Mouse (Mus musculus) limb, embryonic 12.5 days (tissue): ENCODE measurements around the gene Fbln7. TPM values are rescaled to one million over a fixed set of nuclear protein-coding genes. Genes with fewer than 3 reads are reported as not detected.
A peak's percentile ranks its signal among the peaks of the same experiment; 100 is the strongest.

Experiments
- ATAC-seq: fragments of 200-750 bp; cut with Nextera tagmentation; 2 replicates; pipeline ENCODE4 v1.8.0; 2017; ENCODE audit warnings: low read depth, moderate TSS enrichment; ENCODE audit not compliant: insufficient number of reproducible peaks, insufficient read depth, low FRiP score, low TSS enrichment
- H3K27ac ChIP-seq: fragments of 300-500 bp; sonication (generic); 2 replicates; pipeline ENCODE4 v1.5.1; 2016; ENCODE audit warnings: mild to moderate bottlenecking, moderate library complexity
- H3K27me3 ChIP-seq: fragments of 300-500 bp; sonication (generic); 2 replicates; pipeline ENCODE4 v1.6.1; 2016; ENCODE audit warnings: mild to moderate bottlenecking, moderate library complexity
- H3K36me3 ChIP-seq: fragments of 300-500 bp; sonication (generic); 2 replicates; pipeline ENCODE4 v1.6.1; 2016; ENCODE audit warnings: mild to moderate bottlenecking, moderate library complexity
- H3K4me1 ChIP-seq: fragments of 300-500 bp; sonication (generic); replicated peaks from 2 replicates; pipeline ENCODE4 v1.6.1; 2016
- H3K4me2 ChIP-seq: fragments of 300-500 bp; sonication (generic); 2 replicates; pipeline ENCODE4 v1.6.1; 2016; ENCODE audit warnings: mild to moderate bottlenecking, moderate library complexity
- H3K4me3 ChIP-seq: fragments of 300-500 bp; sonication (generic); replicated peaks from 2 replicates; pipeline ENCODE4 v1.5.1; 2016; ENCODE audit warnings: mild to moderate bottlenecking
- H3K9ac ChIP-seq: fragments of 300-500 bp; sonication (generic); replicated peaks from 2 replicates; pipeline ENCODE4 v1.6.1; 2016; ENCODE audit warnings: mild to moderate bottlenecking, moderate library complexity
- H3K9me3 ChIP-seq: fragments of 300-500 bp; sonication (generic); 2 replicates; pipeline ENCODE4 v1.6.1; 2016; ENCODE audit warnings: mild to moderate bottlenecking, moderate library complexity
- WGBS: fragments of 180-500 bp; shearing (Covaris S2); methylation state at CpG from one replicate; pipeline ENCODE4 v1.1.7; 2016; 5-methylcytosine and 5-hydroxymethylcytosine counted together
- polyA plus RNA-seq: library from polyadenylated mRNA; unstranded; fragments of >200 nt; fragmentation: Nextera tagmentation; extraction: Ambion mirVana; gene quantifications from 2 replicates; pipeline ENCODE4 v1.2.1, GENCODE M21; 2016

Fbln7 gene
- polyA plus RNA-seq, result 2.3 and 3.0 TPM in 2 replicates

DNA sequence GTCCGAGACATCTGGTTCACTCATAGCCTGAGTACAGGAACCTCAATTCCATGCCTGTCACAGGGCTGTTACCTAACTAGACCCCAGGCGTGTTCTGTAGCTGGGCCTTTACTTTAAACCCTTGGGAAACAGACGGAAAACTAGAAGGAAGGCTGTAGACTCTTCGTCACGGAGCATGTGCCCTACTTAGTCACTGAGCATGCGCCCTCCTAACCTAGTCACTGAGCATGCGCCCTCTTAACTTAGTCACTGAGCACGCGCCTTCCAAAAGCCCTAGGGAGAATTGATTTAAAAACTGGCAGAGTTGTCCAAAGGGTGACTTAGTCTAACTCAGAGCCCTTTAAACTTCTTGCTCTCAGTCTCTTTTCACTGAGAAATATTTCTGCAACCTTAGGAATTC, at the start of gene Fbln7:
Fbln7 (plus strand) TSS at position 346 of the 400 bp plus-strand sequence.
- WGBS, result 89% methylated on average over 9 of the region's 9 CpGs
- H3K27ac ChIP-seq, result no peak within 1 kb of the TSS
- H3K9ac ChIP-seq, result peak within 1 kb of the TSS; percentile 66
- ATAC-seq, result no peak
- 0 out of 2 replicates have a peak, but pooled peaks cover 6% of the 10 kb centered on the region for H3K9me3 ChIP-seq
- no peaks in the 10 kb centered on the region for H3K36me3 ChIP-seq
- H3K4me2 ChIP-seq, result peak within 1 kb of the TSS; percentile 97
- peak within 1 kb of the TSS; percentile 55 for H3K4me3 ChIP-seq
- H3K4me1 ChIP-seq, result no peaks in the 10 kb centered on the region
- peaks cover 18% of the 10 kb centered on the region for H3K27me3 ChIP-seq

DNA sequence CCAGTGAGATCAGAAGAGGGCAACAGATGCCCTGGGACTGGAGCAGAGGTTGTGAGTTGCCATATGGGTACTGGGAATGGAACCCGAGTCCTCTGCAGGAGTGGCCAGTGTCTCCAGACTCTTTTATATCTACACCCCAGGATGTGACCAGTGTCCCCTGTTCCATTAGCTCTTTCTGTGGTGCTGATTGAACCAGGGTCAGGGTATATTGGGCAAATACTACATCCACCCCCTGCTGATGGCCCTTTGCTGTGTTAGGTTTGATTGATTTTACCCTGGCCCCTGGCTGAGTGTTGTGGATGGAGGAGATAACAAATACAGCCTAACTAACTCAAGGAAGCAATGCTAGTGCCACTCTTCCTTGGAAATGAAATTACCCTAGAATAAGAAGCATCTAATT, 46.5 kb upstream of the Fbln7 start:
- no peak overlapping the region for H3K27ac ChIP-seq
- WGBS, result 70% methylated on average over 1 of the region's 1 CpGs
- H3K9me3 ChIP-seq, result no peaks in the 10 kb centered on the region
- no peaks in the 10 kb centered on the region for H3K27me3 ChIP-seq
- no peaks in the 10 kb centered on the region for H3K36me3 ChIP-seq
- H3K4me2 ChIP-seq, result no peak overlapping the region
- H3K9ac ChIP-seq, result no peak overlapping the region
- H3K4me1 ChIP-seq, result peaks cover 6% of the 10 kb centered on the region; the same call in 1 of the 2 replicates
- H3K4me3 ChIP-seq, result no peak overlapping the region
- ATAC-seq, result no peak

DNA sequence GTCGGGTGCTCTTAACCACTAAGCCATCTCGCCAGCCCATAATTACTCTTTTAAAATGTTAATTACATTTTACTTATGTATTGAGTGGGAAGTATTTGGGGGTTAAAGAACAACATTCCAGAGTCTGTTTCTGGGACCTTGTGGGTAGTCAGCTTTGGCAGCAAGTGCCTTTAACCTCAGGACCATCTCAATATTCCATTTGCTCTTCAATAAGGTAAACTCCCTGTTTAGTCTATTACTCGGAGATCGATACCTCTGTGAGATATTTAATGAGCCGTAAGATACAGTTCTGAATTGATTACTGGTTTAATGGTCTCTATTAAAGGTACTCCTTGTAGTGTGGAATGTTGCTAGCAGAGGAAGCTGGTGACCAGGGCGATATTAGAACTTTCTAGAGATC, 45.9 kb upstream of the Fbln7 start:
- WGBS, result 42% methylated on average over 6 of the region's 6 CpGs
- Histone ChIP-seq H3K27me3 (no peaks in the 10 kb centered on the region), H3K4me1 (peaks cover 6% of the 10 kb centered on the region; the same call in 1 of the 2 replicates), H3K9ac (no peak overlapping the region), H3K4me3 (peak overlapping the region; percentile 87), H3K27ac (no peak overlapping the region), H3K36me3 (no peaks in the 10 kb centered on the region), H3K4me2 (peak overlapping the region; percentile 79), H3K9me3 (no peaks in the 10 kb centered on the region)
- no peak for ATAC-seq

DNA sequence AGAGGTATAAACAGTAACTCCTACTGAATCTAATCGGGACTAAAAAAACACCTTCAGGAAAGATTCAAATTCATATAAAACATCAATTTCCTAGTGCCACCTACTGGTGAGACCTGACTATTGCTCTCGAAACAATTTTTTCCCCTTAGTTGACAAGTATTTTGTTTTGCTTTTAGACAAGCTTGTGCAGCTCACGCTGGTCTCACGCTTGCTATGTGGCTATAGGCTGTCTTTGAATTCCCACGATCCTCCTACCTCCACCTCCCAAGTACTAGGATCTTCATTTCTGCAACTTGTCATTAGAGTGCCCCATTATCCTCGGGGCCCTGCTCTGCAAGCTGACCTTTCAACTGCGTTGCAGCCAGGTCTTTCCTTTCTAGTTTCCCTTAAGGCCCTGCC, 45.4 kb upstream of the Fbln7 start:
- no peaks in the 10 kb centered on the region for H3K9me3 ChIP-seq

DNA sequence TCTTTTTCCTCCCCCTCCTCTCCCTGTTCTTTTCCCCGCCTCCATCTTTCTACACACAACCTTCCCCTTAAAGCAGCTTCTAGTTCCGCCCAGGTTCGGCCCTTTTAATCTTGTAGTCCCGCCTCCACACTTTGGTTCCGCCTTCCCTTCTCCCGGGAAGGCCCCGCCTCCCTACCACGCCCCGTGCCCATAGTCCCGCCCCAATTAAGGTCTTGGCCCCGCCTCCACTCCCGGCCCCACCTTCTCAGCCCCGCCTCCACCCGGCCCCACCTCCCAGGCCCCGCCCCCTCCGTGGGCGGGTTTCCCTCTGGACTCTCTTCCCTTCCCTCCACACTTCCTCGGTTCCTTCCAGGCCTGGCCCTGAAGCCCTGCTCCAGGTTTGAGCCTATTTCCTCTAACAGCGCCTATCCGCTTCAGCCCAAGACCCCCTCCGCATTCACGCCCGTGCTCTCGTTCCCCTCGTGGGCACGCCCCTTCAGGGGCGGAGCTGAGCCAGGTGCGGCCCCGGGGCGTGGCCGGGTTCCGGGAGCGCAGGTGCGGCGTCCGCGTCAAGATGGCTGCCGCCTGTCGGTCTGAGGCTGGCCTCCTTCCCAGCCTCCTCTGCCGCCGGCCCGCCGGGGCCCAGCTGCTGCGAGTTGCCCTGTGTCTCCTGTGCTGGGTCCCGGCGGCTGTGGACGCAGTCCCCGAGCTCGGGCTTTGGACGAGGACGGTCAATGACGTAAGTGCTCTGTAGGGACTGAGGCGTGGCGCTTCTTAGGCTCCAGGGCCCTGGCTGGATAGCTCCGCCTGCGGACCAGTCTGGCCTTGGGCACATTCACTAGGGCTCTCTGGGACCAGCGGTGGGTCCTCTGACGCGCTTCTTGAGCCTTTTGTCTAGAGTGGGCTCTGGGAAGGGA, 44.7 kb upstream of the Fbln7 start, which contains the start of gene Tmem87b:
Tmem87b (plus strand) TSS at position 333 of the 896 bp plus-strand sequence.
- no peaks in the 10 kb centered on the region for H3K9me3 ChIP-seq
- H3K9ac ChIP-seq, result peak within 1 kb of the TSS; percentile 75
- H3K27ac ChIP-seq, result peak within 1 kb of the TSS; percentile 91
- no peaks in the 10 kb centered on the region for H3K27me3 ChIP-seq
- H3K36me3 ChIP-seq, result no peaks in the 10 kb centered on the region
- 1% methylated on average over 59 of the region's 59 CpGs for WGBS
- H3K4me3 ChIP-seq, result peak within 1 kb of the TSS; percentile 87
- peaks cover 6% of the 10 kb centered on the region; the same call in 1 of the 2 replicates for H3K4me1 ChIP-seq
- peak; percentile 95 for ATAC-seq
- peak within 1 kb of the TSS; percentile 79 for H3K4me2 ChIP-seq

More for the DNA sequence above, 45.4 kb upstream of the Fbln7 start:
- peak overlapping the region; percentile 91 for H3K27ac ChIP-seq
- H3K4me2 ChIP-seq, result peak overlapping the region; percentile 79
- H3K27me3 ChIP-seq, result no peaks in the 10 kb centered on the region
- peaks cover 6% of the 10 kb centered on the region; the same call in 1 of the 2 replicates for H3K4me1 ChIP-seq
- H3K36me3 ChIP-seq, result no peaks in the 10 kb centered on the region
- 0 out of 2 replicates have a peak overlapping the region, but pooled peaks have one; percentile 27 for H3K9ac ChIP-seq
- ATAC-seq, result peak; percentile 57; the same call in 1 of the 2 replicates
- WGBS, result under 1% methylated on average over 7 of the region's 7 CpGs
- H3K4me3 ChIP-seq, result peak overlapping the region; percentile 87

DNA sequence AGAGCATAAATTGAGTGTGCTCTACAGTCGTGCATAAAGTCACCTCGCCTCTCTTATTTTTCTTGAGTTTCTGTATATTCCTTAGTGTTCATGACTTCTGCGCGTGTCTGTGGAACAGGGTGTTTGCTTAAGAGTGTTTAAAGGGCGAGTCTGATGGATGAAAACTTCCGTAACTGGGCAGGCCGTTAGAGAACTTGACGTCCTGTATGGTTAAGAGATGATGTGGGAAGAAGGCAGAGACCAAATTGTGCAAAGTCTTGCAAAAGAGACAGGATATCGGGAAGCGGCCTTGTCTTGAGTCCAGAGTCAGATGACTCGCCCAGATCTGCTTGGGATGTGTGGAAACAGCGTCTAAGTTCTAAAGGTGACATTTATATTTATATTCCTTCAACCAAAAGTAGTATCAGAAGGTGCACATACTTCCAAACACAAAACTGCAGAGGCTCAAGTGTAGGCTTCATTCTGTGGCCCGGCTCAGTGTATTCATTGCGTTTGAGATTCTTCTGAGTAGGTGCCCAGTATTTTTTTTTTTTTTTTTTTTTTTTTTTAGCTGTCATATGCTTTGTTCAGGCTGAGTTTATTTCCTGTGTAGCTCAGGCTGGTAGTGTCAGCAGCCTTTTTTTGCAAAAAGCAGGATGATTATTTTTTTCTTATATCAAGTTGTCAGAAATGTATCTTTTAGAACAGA, 43.7 kb upstream of the Fbln7 start:
- ATAC-seq, result no peak

DNA sequence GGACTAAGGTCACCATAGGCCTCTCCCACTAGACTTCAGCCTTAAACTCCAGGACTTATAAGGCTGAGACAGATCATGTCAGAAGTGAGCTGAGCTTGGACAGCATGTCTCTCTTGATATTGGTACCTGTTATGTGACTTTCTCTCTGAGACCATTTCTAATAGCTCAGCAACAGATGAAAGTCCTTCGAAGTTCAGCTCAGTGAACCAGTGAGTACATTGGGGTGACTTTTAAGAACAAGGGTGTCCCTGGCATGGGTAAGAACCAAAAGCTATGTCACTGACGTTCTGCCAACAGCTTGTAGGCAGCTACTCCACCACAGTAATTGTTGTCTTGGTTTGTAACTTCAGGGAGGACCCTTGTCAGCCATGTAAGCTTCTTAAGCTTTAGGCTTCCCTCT, 42.1 kb upstream of the Fbln7 start:
- Histone ChIP-seq H3K9me3 (no peaks in the 10 kb centered on the region), H3K27me3 (no peaks in the 10 kb centered on the region), H3K4me1 (peaks cover 6% of the 10 kb centered on the region; the same call in 1 of the 2 replicates), H3K36me3 (peaks cover 16% of the 10 kb centered on the region; the same call in 1 of the 2 replicates), H3K9ac (no peak overlapping the region), H3K4me3 (no peak overlapping the region), H3K27ac (no peak overlapping the region), H3K4me2 (no peak overlapping the region)
- ATAC-seq, result no peak
- 71% methylated on average over 2 of the region's 2 CpGs for WGBS

More for the DNA sequence above, 43.7 kb upstream of the Fbln7 start:
- peak overlapping the region; percentile 87 for H3K4me3 ChIP-seq
- H3K9me3 ChIP-seq, result no peaks in the 10 kb centered on the region
- H3K4me1 ChIP-seq, result peaks cover 6% of the 10 kb centered on the region; the same call in 1 of the 2 replicates
- 24% methylated on average over 14 of the region's 14 CpGs for WGBS
- no peaks in the 10 kb centered on the region for H3K27me3 ChIP-seq
- H3K4me2 ChIP-seq, result peak overlapping the region; percentile 79
- H3K9ac ChIP-seq, result peak overlapping the region; percentile 75
- peak overlapping the region; percentile 91 for H3K27ac ChIP-seq
- H3K36me3 ChIP-seq, result peaks cover 7% of the 10 kb centered on the region; the same call in 1 of the 2 replicates

DNA sequence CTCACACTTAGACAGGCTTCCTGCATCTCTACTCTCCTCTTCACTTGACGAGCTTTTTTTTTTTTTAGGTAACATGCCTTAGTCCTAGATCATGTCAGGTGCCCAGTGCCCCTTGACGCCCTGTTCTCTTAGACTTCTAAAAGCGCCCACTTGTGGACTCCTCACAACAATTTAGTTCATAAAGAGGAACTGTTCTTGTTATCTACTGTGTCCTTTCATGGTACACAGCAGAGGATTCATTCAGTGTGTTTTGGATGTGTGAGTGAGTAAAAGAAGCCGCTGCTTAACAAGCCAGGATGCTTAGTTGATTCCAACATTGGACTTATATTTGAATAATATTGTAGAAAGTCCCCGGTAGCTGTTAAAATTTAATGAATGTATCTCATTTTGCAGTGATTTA, 38.9 kb upstream of the Fbln7 start:
- no peak for ATAC-seq
- 93% methylated on average over 5 of the region's 5 CpGs for WGBS
- no peaks in the 10 kb centered on the region for H3K9me3 ChIP-seq

DNA sequence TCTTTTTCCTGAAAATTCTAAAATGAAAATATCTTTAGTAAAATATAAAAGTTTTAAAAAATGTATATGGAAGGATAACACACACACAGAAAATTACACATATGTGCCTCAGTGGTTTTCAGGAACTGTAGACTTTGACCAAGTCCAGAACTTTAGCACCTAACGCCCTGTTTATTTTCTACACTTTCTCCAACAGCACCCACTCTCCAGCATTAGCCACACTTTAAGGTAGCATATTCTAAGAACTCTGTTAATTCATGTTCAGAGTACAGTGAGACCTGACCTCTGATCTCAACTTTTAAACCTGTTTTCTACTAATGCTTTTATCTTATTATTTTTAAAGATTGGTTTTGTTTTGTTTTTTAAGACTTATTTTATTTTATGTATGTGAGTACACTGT, 35.0 kb upstream of the Fbln7 start:
- H3K9ac ChIP-seq, result no peak overlapping the region
- no peak overlapping the region for H3K27ac ChIP-seq
- 88% methylated on average over 1 of the region's 1 CpGs for WGBS
- ATAC-seq, result no peak
- peaks cover 67% of the 10 kb centered on the region for H3K36me3 ChIP-seq
- no peak overlapping the region for H3K4me3 ChIP-seq
- H3K4me1 ChIP-seq, result no peaks in the 10 kb centered on the region
- H3K9me3 ChIP-seq, result no peaks in the 10 kb centered on the region
- H3K27me3 ChIP-seq, result no peaks in the 10 kb centered on the region
- no peak overlapping the region for H3K4me2 ChIP-seq

More for the DNA sequence above, 38.9 kb upstream of the Fbln7 start:
- Histone ChIP-seq H3K4me2 (no peak overlapping the region), H3K4me1 (peaks cover 4% of the 10 kb centered on the region; the same call in 1 of the 2 replicates), H3K4me3 (no peak overlapping the region), H3K36me3 (peaks cover 37% of the 10 kb centered on the region), H3K27ac (no peak overlapping the region), H3K9ac (no peak overlapping the region), H3K27me3 (no peaks in the 10 kb centered on the region)

DNA sequence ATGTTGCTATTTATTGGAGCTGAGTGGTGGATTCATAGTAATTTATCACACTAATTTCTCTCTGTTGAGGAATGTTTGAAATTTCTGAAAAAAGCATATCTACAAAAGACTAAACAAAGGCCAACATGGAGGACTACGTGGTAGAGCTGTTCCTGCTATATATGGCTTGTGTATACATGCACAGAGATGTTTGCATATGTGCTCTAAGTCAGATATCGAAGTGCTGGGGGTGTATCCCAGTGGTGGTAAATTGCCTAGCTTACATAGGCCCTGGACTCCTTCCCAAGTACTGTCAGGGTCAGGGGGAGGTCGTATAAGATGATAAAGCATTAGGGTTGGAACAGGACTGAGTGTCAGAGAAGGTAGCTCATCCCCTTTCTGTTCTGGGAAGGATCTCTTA, 30.2 kb upstream of the Fbln7 start:
- Histone ChIP-seq H3K27ac (no peak overlapping the region), H3K9ac (no peak overlapping the region), H3K9me3 (no peaks in the 10 kb centered on the region), H3K27me3 (no peaks in the 10 kb centered on the region), H3K4me2 (no peak overlapping the region), H3K4me1 (no peaks in the 10 kb centered on the region), H3K4me3 (no peak overlapping the region), H3K36me3 (peaks cover 87% of the 10 kb centered on the region)
- 92% methylated on average over 3 of the region's 3 CpGs for WGBS
- no peak for ATAC-seq

DNA sequence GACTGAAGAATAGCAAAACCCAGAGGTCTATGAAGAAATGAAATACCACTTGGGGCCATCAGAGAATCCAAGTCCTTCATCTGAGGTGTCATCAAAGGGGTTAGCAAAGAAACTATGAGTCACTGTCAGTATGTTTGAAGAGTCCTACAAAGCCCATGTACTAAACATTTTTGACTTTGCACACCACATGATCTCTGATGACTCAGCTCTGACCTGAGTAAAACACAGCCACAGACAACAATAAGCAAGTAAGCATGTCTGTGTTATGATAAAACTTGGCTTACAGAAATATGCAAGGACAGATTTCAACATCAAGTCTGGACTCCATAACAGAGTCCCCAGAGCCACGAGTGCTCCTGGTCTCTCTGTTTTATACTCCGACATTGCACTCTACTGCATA, 29.7 kb upstream of the Fbln7 start:
- no peaks in the 10 kb centered on the region for H3K27me3 ChIP-seq
- H3K27ac ChIP-seq, result no peak overlapping the region
- whole genome bisulfite sequencing, result 86% methylated on average over 2 of the region's 2 CpGs
- no peak for ATAC-seq
- H3K4me2 ChIP-seq, result no peak overlapping the region
- H3K4me1 ChIP-seq, result no peaks in the 10 kb centered on the region
- peaks cover 88% of the 10 kb centered on the region for H3K36me3 ChIP-seq
- no peak overlapping the region for H3K4me3 ChIP-seq
- H3K9me3 ChIP-seq, result no peaks in the 10 kb centered on the region
- no peak overlapping the region for H3K9ac ChIP-seq
